ENCODE assay signal across 16 mouse cellular contexts in the genomic region with DNA sequence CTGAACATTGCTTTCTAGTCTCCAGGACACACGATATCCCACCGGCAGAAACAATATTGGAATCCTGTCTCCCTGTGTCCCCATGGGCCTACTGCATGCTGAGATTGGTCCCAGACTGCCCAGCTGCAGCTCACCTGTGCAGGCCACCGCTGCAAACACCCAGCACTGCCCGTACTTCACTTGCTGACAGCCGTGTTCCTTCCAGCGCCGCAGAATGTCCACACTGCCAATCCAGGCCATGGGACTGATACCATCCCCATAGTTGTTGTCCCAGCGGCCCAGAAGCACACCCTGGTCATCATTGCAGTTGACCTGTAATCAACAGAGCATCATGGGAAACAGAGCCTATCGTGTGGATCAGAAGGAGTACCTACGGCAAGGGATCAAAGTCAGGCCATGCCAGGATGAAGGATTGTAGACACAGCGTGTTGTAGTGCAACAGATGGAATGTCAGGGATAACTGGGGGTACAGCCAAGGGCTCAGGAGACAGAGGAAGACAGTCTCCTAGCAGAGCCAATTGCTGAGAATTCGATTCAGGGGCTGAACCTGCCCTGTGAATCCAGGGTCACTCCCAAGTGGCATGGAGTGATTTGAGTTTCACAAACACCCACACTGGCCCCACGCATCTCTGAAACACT. TPM values are rescaled to one million over a fixed set of nuclear protein-coding genes. Genes with fewer than 3 reads are reported as not detected.
DNase-seq lines count a peak whose midpoint lies in the region; ATAC-seq lines count a peak whose summit lies in the region.
"Had no signal": no experiment of that assay in that cellular context is flagged by ENCODE, and none has a peak within 500 bp of the region (broad histone marks: within the 10 kb centered on the region; RNA-seq: fewer than 3 reads in every experiment).

No protein-coding gene starts in this region.

- intact Hi-C loops in heart, postnatal 36 days (cut with DNase I), result no loop called here

- H3K9ac ChIP-seq in forebrain, embryonic 16.5 days (replicated peaks; ENCODE audit: low read depth, low read length), result no peak overlapping the region
- H3K9ac ChIP-seq in heart, embryonic 14.5 days (ENCODE audit: low read length), result no peak overlapping the region
- H3K9ac ChIP-seq: embryonic facial prominence, embryonic 12.5 days; kidney, embryonic 15.5 days; liver, embryonic 14.5 days had no signal

- no peak for ATAC-seq in forebrain, embryonic 16.5 days
- no peak for ATAC-seq in heart, embryonic 14.5 days (ENCODE audit: insufficient number of reproducible peaks, insufficient read depth, low FRiP score, low read depth)
- ATAC-seq: inflammation-experienced regulatory T-cells, adult 6 months had no signal

- H3K36me3 ChIP-seq in forebrain, embryonic 10.5 days (replicated peaks), result no peaks in the 10 kb centered on the region
- H3K36me3 ChIP-seq in forebrain, embryonic 16.5 days (ENCODE audit: control insufficient read depth, insufficient read depth), result no peaks in the 10 kb centered on the region
- H3K36me3 ChIP-seq in heart, embryonic 14.5 days (ENCODE audit: control insufficient read depth, insufficient read depth, low read length), result peaks cover 97% of the 10 kb centered on the region
- no peaks in the 10 kb centered on the region for H3K36me3 ChIP-seq in limb, embryonic 10.5 days
- H3K36me3 ChIP-seq: embryonic facial prominence, embryonic 12.5 days had no signal

- no peaks in the 10 kb centered on the region for H3K27me3 ChIP-seq in forebrain, embryonic 10.5 days (ENCODE audit: poor library complexity, severe bottlenecking)
- H3K27me3 ChIP-seq in forebrain, embryonic 16.5 days (replicated peaks; ENCODE audit: control insufficient read depth, insufficient read depth, low read length), result no peaks in the 10 kb centered on the region
- no peaks in the 10 kb centered on the region for H3K27me3 ChIP-seq in heart, embryonic 14.5 days (ENCODE audit: control insufficient read depth, insufficient read depth, low read length)
- no peaks in the 10 kb centered on the region for H3K27me3 ChIP-seq in limb, embryonic 10.5 days (ENCODE audit: low read depth, poor library complexity, severe bottlenecking)
- H3K27me3 ChIP-seq: embryonic facial prominence, embryonic 12.5 days; kidney, embryonic 15.5 days had no signal

- DNase-seq in forebrain, embryonic 10.5 days (ENCODE audit: extremely low spot score, low spot score), result no peak
- DNase-seq in heart, postnatal 36 days, result no peak
- DNase-seq in limb, embryonic 10.5 days (ENCODE audit: low spot score), result no peak
- DNase-seq in testis, postnatal 10 days (ENCODE audit: low spot score), result no peak
- DNase-seq: B cell, adult 2 months; gastrocnemius, postnatal 10 days; lung, postnatal 14 days; right cerebral cortex, adult 18-20 months; thymus, adult 18-20 months had no signal

- no peaks in the 10 kb centered on the region for H3K9me3 ChIP-seq in forebrain, embryonic 10.5 days
- no peaks in the 10 kb centered on the region for H3K9me3 ChIP-seq in forebrain, embryonic 16.5 days (ENCODE audit: control insufficient read depth, low read length)
- H3K9me3 ChIP-seq in heart, embryonic 14.5 days (ENCODE audit: control insufficient read depth, low read length), result no peaks in the 10 kb centered on the region
- no peaks in the 10 kb centered on the region for H3K9me3 ChIP-seq in limb, embryonic 10.5 days (replicated peaks)
- H3K9me3 ChIP-seq: embryonic facial prominence, embryonic 12.5 days; kidney, embryonic 15.5 days had no signal

- 95% methylated on average over 13 of the region's 13 CpGs for WGBS in forebrain, embryonic 10.5 days
- WGBS in forebrain, embryonic 16.5 days, result 92% methylated on average over 13 of the region's 13 CpGs
- 84% methylated on average over 13 of the region's 13 CpGs for WGBS in heart, embryonic 14.5 days
- 90% methylated on average over 13 of the region's 13 CpGs for whole genome bisulfite sequencing in limb, embryonic 10.5 days

- H3K4me3 ChIP-seq in forebrain, embryonic 10.5 days, result no peak overlapping the region
- H3K4me3 ChIP-seq in forebrain, embryonic 16.5 days (replicated peaks; ENCODE audit: low read length), result no peak overlapping the region
- no peak overlapping the region for H3K4me3 ChIP-seq in heart, embryonic 14.5 days (ENCODE audit: control insufficient read depth in 1 of 2, insufficient read depth in 1 of 2, low read depth in 1 of 2, low read length in 2 of 2)
- no peak overlapping the region for H3K4me3 ChIP-seq in brown adipose tissue, adult 24 weeks (ENCODE audit: insufficient read depth, low read depth, low read length)
- no peak overlapping the region for H3K4me3 ChIP-seq in limb, embryonic 10.5 days
- H3K4me3 ChIP-seq: embryonic facial prominence, embryonic 12.5 days; kidney, embryonic 15.5 days had no signal

- no peak overlapping the region for H3K4me2 ChIP-seq in forebrain, embryonic 16.5 days (ENCODE audit: low read length)
- H3K4me2 ChIP-seq in heart, embryonic 14.5 days (ENCODE audit: low read length), result no peak overlapping the region
- H3K4me2 ChIP-seq: embryonic facial prominence, embryonic 12.5 days; kidney, embryonic 15.5 days had no signal

- H3K4me1 ChIP-seq in forebrain, embryonic 10.5 days, result peaks cover 44% of the 10 kb centered on the region
- H3K4me1 ChIP-seq in forebrain, embryonic 16.5 days (replicated peaks; ENCODE audit: control insufficient read depth, insufficient read depth, low read length), result peaks cover 7% of the 10 kb centered on the region; the same call in 1 of the 2 replicates
- H3K4me1 ChIP-seq in heart, embryonic 14.5 days (ENCODE audit: control insufficient read depth in 2 of 2, insufficient read depth in 2 of 2, low read length in 2 of 2), result peaks cover 36 to 63% of the 10 kb centered on the region in 2 experiments
- H3K4me1 ChIP-seq in brown adipose tissue, adult 24 weeks (ENCODE audit: control insufficient read depth, insufficient read depth, insufficient read length, low read length), result peaks cover 56% of the 10 kb centered on the region
- H3K4me1 ChIP-seq in limb, embryonic 10.5 days, result peaks cover 33% of the 10 kb centered on the region

- peak overlapping the region; percentile 77; the same call in 1 of the 2 replicates for H3K27ac ChIP-seq in forebrain, embryonic 10.5 days
- no peak overlapping the region for H3K27ac ChIP-seq in forebrain, embryonic 16.5 days (ENCODE audit: low read length)
- peak overlapping the region; percentile 23 to 79; a peak in 3 of 4 replicates for H3K27ac ChIP-seq in heart, embryonic 14.5 days (replicated peaks in 1 of 2; ENCODE audit: control insufficient read depth in 1 of 2, insufficient read depth in 1 of 2, low read depth in 2 of 2, low read length in 2 of 2)
- peak overlapping the region; percentile 94 for H3K27ac ChIP-seq in brown adipose tissue, adult 24 weeks (replicated peaks; ENCODE audit: low read depth, low read length)
- H3K27ac ChIP-seq in limb, embryonic 10.5 days, result peak overlapping the region; percentile 78; the same call in 1 of the 2 replicates
- H3K27ac ChIP-seq: embryonic facial prominence, embryonic 12.5 days; liver, embryonic 14.5 days had no signal

RNA-seq across cellular contexts. Expression of gene Tgm2, which starts 14.9 kb away (rescaled TPM):
- 6.3 and 7.2 TPM in 2 replicates for polyA plus RNA-seq in forebrain, embryonic 10.5 days (2016; fragmentation: Nextera tagmentation; extraction: Ambion mirVana)
- polyA plus RNA-seq in forebrain, embryonic 16.5 days (2015; fragmentation: Nextera tagmentation; extraction: Ambion mirVana), result 5.0 and 7.5 TPM in 2 replicates
- polyA plus RNA-seq in heart, embryonic 14.5 days (2014; fragmentation: Nextera tagmentation; extraction: Ambion mirVana), result 140 and 160 TPM in 2 replicates
- 100 to 1,000 TPM; 237 to 310 TPM for total RNA-seq in heart, postnatal 36 days (2021)
- 66.0 and 82.7 TPM in 2 replicates for polyA plus RNA-seq in brown adipose tissue, adult 24 weeks (2012; ENCODE audit: insufficient read depth, insufficient read length, missing spikeins)
- 3.7 and 5.5 TPM in 2 replicates for polyA plus RNA-seq in limb, embryonic 10.5 days (2016; fragmentation: Nextera tagmentation; extraction: Ambion mirVana)
